Mouse (Mus musculus) hindbrain, embryonic 12.5 days (tissue): ENCODE measurements around the gene Slc36a4. TPM values are rescaled to one million over a fixed set of nuclear protein-coding genes. Genes with fewer than 3 reads are reported as not detected.
A peak's percentile ranks its signal among the peaks of the same experiment; 100 is the strongest.

ENCODE experiments used
- ATAC-seq: fragments of 200-750 bp; cut with Nextera tagmentation; 2 replicates; pipeline ENCODE4 v1.8.0; 2017; ENCODE audit warnings: moderate TSS enrichment; ENCODE audit not compliant: low FRiP score
- H3K27ac ChIP-seq: fragments of 300-500 bp; sonication (generic); 2 replicates; pipeline ENCODE4 v1.5.1; 2016; ENCODE audit warnings: mild to moderate bottlenecking
- H3K27me3 ChIP-seq: fragments of 300-500 bp; sonication (generic); 2 replicates; pipeline ENCODE4 v1.6.1; 2016; ENCODE audit warnings: mild to moderate bottlenecking
- H3K36me3 ChIP-seq: fragments of 300-500 bp; sonication (generic); 2 replicates; pipeline ENCODE4 v1.6.1; 2016; ENCODE audit warnings: mild to moderate bottlenecking
- H3K4me1 ChIP-seq: fragments of 300-500 bp; sonication (generic); 2 replicates; pipeline ENCODE4 v1.6.1; 2016
- H3K4me2 ChIP-seq: fragments of 300-500 bp; sonication (generic); replicated peaks from 2 replicates; pipeline ENCODE4 v1.6.1; 2016; ENCODE audit warnings: mild to moderate bottlenecking
- H3K4me3 ChIP-seq: fragments of 300-500 bp; sonication (generic); 2 replicates; pipeline ENCODE4 v1.5.1; 2016; ENCODE audit warnings: mild to moderate bottlenecking
- H3K9ac ChIP-seq: fragments of 300-500 bp; sonication (generic); 2 replicates; pipeline ENCODE4 v1.6.1; 2016; ENCODE audit warnings: mild to moderate bottlenecking, moderate library complexity
- H3K9me3 ChIP-seq: fragments of 300-500 bp; sonication (generic); replicated peaks from 2 replicates; pipeline ENCODE4 v1.6.1; 2016; ENCODE audit warnings: mild to moderate bottlenecking
- WGBS: fragments of 180-500 bp; shearing (Covaris S2); methylation state at CpG from one replicate; pipeline ENCODE4 v1.1.7; 2016; 5-methylcytosine and 5-hydroxymethylcytosine counted together
- polyA plus RNA-seq: library from polyadenylated mRNA; unstranded; fragments of >200 nt; fragmentation: Nextera tagmentation; extraction: Ambion mirVana; gene quantifications from 2 replicates; pipeline ENCODE4 v1.2.1, GENCODE M21; 2016

Gene Slc36a4
- polyA plus RNA-seq, 1 experiment from 2014 or later: 23.6 TPM

GRCm38 (mm10) chr9:15710821-15711565, 1.5 kb downstream of the Slc36a4 start:
- peak overlapping the region; percentile 79 for H3K4me2 ChIP-seq
- peaks cover 20% of the 10 kb centered on the region for H3K4me1 ChIP-seq
- 88% methylated on average over 13 of the region's 13 CpGs for WGBS
- no peaks in the 10 kb centered on the region for H3K27me3 ChIP-seq
- no peak overlapping the region for H3K9ac ChIP-seq
- no peak overlapping the region for H3K27ac ChIP-seq
- ATAC-seq: no peak
- 0 out of 2 replicates have a peak overlapping the region, but pooled peaks have one; percentile 79 for H3K4me3 ChIP-seq
- H3K9me3 ChIP-seq: no peaks in the 10 kb centered on the region
- no peaks in the 10 kb centered on the region for H3K36me3 ChIP-seq

GRCm38 (mm10) chr9:15711676-15712075, 2.1 kb downstream of the Slc36a4 start:
- ATAC-seq: no peak
- no peaks in the 10 kb centered on the region for H3K9me3 ChIP-seq
- 0 out of 2 replicates have a peak overlapping the region, but pooled peaks have one; percentile 79 for H3K4me2 ChIP-seq
- H3K27me3 ChIP-seq: no peaks in the 10 kb centered on the region
- H3K36me3 ChIP-seq: no peaks in the 10 kb centered on the region
- 89% methylated on average over 7 of the region's 7 CpGs for WGBS
- no peak overlapping the region for H3K27ac ChIP-seq
- no peak overlapping the region for H3K4me3 ChIP-seq
- peaks cover 20% of the 10 kb centered on the region for H3K4me1 ChIP-seq
- no peak overlapping the region for H3K9ac ChIP-seq

- Histone ChIP-seq H3K36me3 (no peaks in the 10 kb centered on the region), H3K27ac (no peak overlapping the region), H3K4me1 (peaks cover 17% of the 10 kb centered on the region), H3K27me3 (no peaks in the 10 kb centered on the region), H3K9ac (no peak overlapping the region), H3K9me3 (no peaks in the 10 kb centered on the region), H3K4me3 (no peak overlapping the region), H3K4me2 (no peak overlapping the region)
- no peak for ATAC-seq
- WGBS: 87% methylated on average over 4 of the region's 4 CpGs
Measured at GRCm38 (mm10) chr9:15714792-15715191, 5.3 kb downstream of the Slc36a4 start.

GRCm38 (mm10) chr9:15715193-15715989, 5.9 kb downstream of the Slc36a4 start:
- no peak for ATAC-seq
- H3K4me1 ChIP-seq: peaks cover 16% of the 10 kb centered on the region
- no peaks in the 10 kb centered on the region for H3K36me3 ChIP-seq

GRCm38 (mm10) chr9:15717363-15717762, 7.8 kb downstream of the Slc36a4 start:
- Histone ChIP-seq H3K9ac (no peak overlapping the region), H3K27ac (no peak overlapping the region), H3K4me2 (no peak overlapping the region), H3K4me3 (no peak overlapping the region), H3K9me3 (no peaks in the 10 kb centered on the region), H3K27me3 (no peaks in the 10 kb centered on the region), H3K4me1 (0 out of 2 replicates have a peak, but pooled peaks cover 4% of the 10 kb centered on the region), H3K36me3 (no peaks in the 10 kb centered on the region)
- 87% methylated on average over 4 of the region's 4 CpGs for WGBS
- no peak for ATAC-seq

More at GRCm38 (mm10) chr9:15715193-15715989, 5.9 kb downstream of the Slc36a4 start:
- H3K4me3 ChIP-seq: no peak overlapping the region
- H3K4me2 ChIP-seq: no peak overlapping the region
- H3K9ac ChIP-seq: no peak overlapping the region
- H3K27ac ChIP-seq: no peak overlapping the region
- WGBS: 85% methylated on average over 11 of the region's 11 CpGs
- no peaks in the 10 kb centered on the region for H3K27me3 ChIP-seq
- H3K9me3 ChIP-seq: no peaks in the 10 kb centered on the region

GRCm38 (mm10) chr9:15718295-15718694, 8.8 kb downstream of the Slc36a4 start:
- Histone ChIP-seq H3K9ac (no peak overlapping the region), H3K4me1 (0 out of 2 replicates have a peak, but pooled peaks cover 4% of the 10 kb centered on the region), H3K36me3 (peaks cover 1% of the 10 kb centered on the region), H3K9me3 (no peaks in the 10 kb centered on the region), H3K4me2 (no peak overlapping the region), H3K4me3 (no peak overlapping the region), H3K27ac (no peak overlapping the region), H3K27me3 (no peaks in the 10 kb centered on the region)
- ATAC-seq: no peak
- WGBS: 85% methylated on average over 6 of the region's 6 CpGs

GRCm38 (mm10) chr9:15719594-15719993, 10.1 kb downstream of the Slc36a4 start:
- H3K27me3 ChIP-seq: no peaks in the 10 kb centered on the region
- H3K4me2 ChIP-seq: no peak overlapping the region
- peaks cover 13% of the 10 kb centered on the region for H3K36me3 ChIP-seq
- H3K27ac ChIP-seq: no peak overlapping the region
- ATAC-seq: no peak
- H3K4me1 ChIP-seq: 0 out of 2 replicates have a peak, but pooled peaks cover 4% of the 10 kb centered on the region
- H3K4me3 ChIP-seq: no peak overlapping the region
- no peak overlapping the region for H3K9ac ChIP-seq
- 91% methylated on average over 14 of the region's 14 CpGs for WGBS
- no peaks in the 10 kb centered on the region for H3K9me3 ChIP-seq

GRCm38 (mm10) chr9:15720556-15720955, 11.0 kb downstream of the Slc36a4 start:
- ATAC-seq: no peak
- Histone ChIP-seq H3K9me3 (no peaks in the 10 kb centered on the region), H3K27me3 (no peaks in the 10 kb centered on the region), H3K9ac (no peak overlapping the region), H3K4me2 (no peak overlapping the region), H3K4me3 (no peak overlapping the region), H3K27ac (no peak overlapping the region), H3K36me3 (peaks cover 21% of the 10 kb centered on the region), H3K4me1 (0 out of 2 replicates have a peak, but pooled peaks cover 4% of the 10 kb centered on the region)
- WGBS: 94% methylated on average over 8 of the region's 8 CpGs

GRCm38 (mm10) chr9:15721226-15721833, 11.8 kb downstream of the Slc36a4 start:
- Histone ChIP-seq H3K4me2 (no peak overlapping the region), H3K9ac (no peak overlapping the region)
- 50% methylated on average over 6 of the region's 6 CpGs for WGBS

GRCm38 (mm10) chr9:15722506-15722905, 13.0 kb downstream of the Slc36a4 start:
- Histone ChIP-seq H3K4me2 (no peak overlapping the region), H3K9me3 (no peaks in the 10 kb centered on the region), H3K9ac (no peak overlapping the region), H3K27me3 (no peaks in the 10 kb centered on the region), H3K4me3 (no peak overlapping the region), H3K36me3 (peaks cover 40% of the 10 kb centered on the region), H3K27ac (no peak overlapping the region), H3K4me1 (0 out of 2 replicates have a peak, but pooled peaks cover 4% of the 10 kb centered on the region)
- ATAC-seq: no peak
- 86% methylated on average over 8 of the region's 8 CpGs for WGBS

More at GRCm38 (mm10) chr9:15721226-15721833, 11.8 kb downstream of the Slc36a4 start:
- H3K9me3 ChIP-seq: no peaks in the 10 kb centered on the region
- H3K4me1 ChIP-seq: 0 out of 2 replicates have a peak, but pooled peaks cover 4% of the 10 kb centered on the region
- ATAC-seq: peak; percentile 85
- no peaks in the 10 kb centered on the region for H3K27me3 ChIP-seq
- peaks cover 28% of the 10 kb centered on the region for H3K36me3 ChIP-seq
- no peak overlapping the region for H3K4me3 ChIP-seq
- peak overlapping the region; percentile 64 for H3K27ac ChIP-seq

GRCm38 (mm10) chr9:15727168-15727567, 17.6 kb downstream of the Slc36a4 start:
- Histone ChIP-seq H3K36me3 (peaks cover 65% of the 10 kb centered on the region), H3K4me3 (no peak overlapping the region), H3K4me2 (no peak overlapping the region), H3K27me3 (no peaks in the 10 kb centered on the region), H3K4me1 (peaks cover 6% of the 10 kb centered on the region), H3K9me3 (no peaks in the 10 kb centered on the region), H3K9ac (no peak overlapping the region), H3K27ac (no peak overlapping the region)
- ATAC-seq: no peak
- WGBS: 91% methylated on average over 8 of the region's 8 CpGs
